Comparison of ENCODE assay signal across 8 mouse cellular contexts in genomic region chr12:100908298-100909034, GRCm38 (mm10). TPM values are rescaled to one million over a fixed set of nuclear protein-coding genes. Genes with fewer than 3 reads are reported as not detected.
DNase-seq lines count a peak whose midpoint lies in the region; ATAC-seq and TF ChIP-seq lines count a peak whose summit lies in the region.

No protein-coding gene starts in this region.

- H3K9me3 ChIP-seq in heart, postnatal 0 days (replicated peaks; ENCODE audit: control insufficient read depth, low read length), result no peaks in the 10 kb centered on the region
- H3K9me3 ChIP-seq in hindbrain, embryonic 16.5 days (ENCODE audit: control insufficient read depth, low read length), result no peaks in the 10 kb centered on the region
- no peaks in the 10 kb centered on the region for H3K9me3 ChIP-seq in midbrain, embryonic 16.5 days (replicated peaks; ENCODE audit: control insufficient read depth, low read length, poor library complexity, severe bottlenecking)

- H3K27ac ChIP-seq in heart, postnatal 0 days (ENCODE audit: low read depth), result no peak overlapping the region
- H3K27ac ChIP-seq in hindbrain, embryonic 16.5 days (ENCODE audit: low read depth, low read length), result no peak overlapping the region
- no peak overlapping the region for H3K27ac ChIP-seq in midbrain, embryonic 16.5 days (ENCODE audit: low read length)

- peaks cover 6% of the 10 kb centered on the region; the same call in 1 of the 2 replicates for H3K4me1 ChIP-seq in heart, postnatal 0 days (ENCODE audit: control insufficient read depth, insufficient read depth)
- peaks cover 3% of the 10 kb centered on the region; the same call in 1 of the 2 replicates for H3K4me1 ChIP-seq in hindbrain, embryonic 16.5 days (ENCODE audit: control insufficient read depth, insufficient read depth, low read depth, low read length)
- H3K4me1 ChIP-seq in midbrain, embryonic 16.5 days (ENCODE audit: control insufficient read depth, insufficient read depth, low read length), result peaks cover 7% of the 10 kb centered on the region; the same call in 1 of the 2 replicates

- no peak for DNase-seq in heart, postnatal 0 days (ENCODE audit: low spot score)
- DNase-seq in heart, postnatal 14 days, result no peak
- DNase-seq in adrenal gland, adult 8-10 months, result no peak
- no peak for DNase-seq in left cerebral cortex, postnatal 25 days (ENCODE audit: low spot score in 2 of 2)
- no peak for DNase-seq in gastrocnemius, adult 8-10 months (ENCODE audit: low spot score in 2 of 2)

- peaks cover 15% of the 10 kb centered on the region; the same call in 1 of the 2 replicates for H3K27me3 ChIP-seq in heart, postnatal 0 days (ENCODE audit: control insufficient read depth, insufficient read depth, low read length)
- H3K27me3 ChIP-seq in hindbrain, embryonic 16.5 days (replicated peaks; ENCODE audit: control insufficient read depth, insufficient read depth, low read length), result no peaks in the 10 kb centered on the region
- H3K27me3 ChIP-seq in midbrain, embryonic 16.5 days (ENCODE audit: control insufficient read depth, insufficient read depth, low read depth, low read length), result no peaks in the 10 kb centered on the region

- TF ChIP-seq CTCF in heart, postnatal 0 days (IDR thresholded peaks at IDR 0.05; ENCODE audit: low read depth), result no peak

- H3K9ac ChIP-seq in heart, postnatal 0 days (replicated peaks; ENCODE audit: low read depth, low read length), result peak overlapping the region; percentile 52
- H3K9ac ChIP-seq in hindbrain, embryonic 16.5 days (ENCODE audit: low read depth, low read length), result peak overlapping the region; percentile 69
- peak overlapping the region; percentile 74 for H3K9ac ChIP-seq in midbrain, embryonic 16.5 days (ENCODE audit: low read depth, low read length)

- H3K4me2 ChIP-seq in heart, postnatal 0 days (ENCODE audit: low read depth, low read length), result peak overlapping the region; percentile 71
- H3K4me2 ChIP-seq in hindbrain, embryonic 16.5 days (ENCODE audit: low read length), result peak overlapping the region; percentile 82
- peak overlapping the region; percentile 92 for H3K4me2 ChIP-seq in midbrain, embryonic 16.5 days (ENCODE audit: low read length)

- H3K4me3 ChIP-seq in heart, postnatal 0 days (ENCODE audit: low read depth, low read length), result peak overlapping the region; percentile 52
- H3K4me3 ChIP-seq in hindbrain, embryonic 16.5 days (ENCODE audit: low read length), result peak overlapping the region; percentile 50
- H3K4me3 ChIP-seq in midbrain, embryonic 16.5 days (ENCODE audit: low read depth, low read length), result peak overlapping the region; percentile 51

- WGBS in heart, postnatal 0 days, result 29% methylated on average over 10 of the region's 10 CpGs
- 23% methylated on average over 10 of the region's 10 CpGs for WGBS in hindbrain, embryonic 16.5 days
- 20% methylated on average over 10 of the region's 10 CpGs for WGBS in midbrain, embryonic 16.5 days

- ATAC-seq in heart, postnatal 0 days (ENCODE audit: insufficient read depth, low read depth), result no peak
- ATAC-seq in common myeloid progenitor, adult 5-6 weeks (replicated peaks; ENCODE audit: low read depth, poor library complexity, severe bottlenecking), result peak; percentile 37
- peak; percentile 15; the same call in 1 of the 2 replicates for ATAC-seq in hindbrain, embryonic 16.5 days
- ATAC-seq in midbrain, embryonic 16.5 days, result peak; percentile 41; the same call in 1 of the 2 replicates

- TF ChIP-seq EP300 in heart, postnatal 0 days (IDR thresholded peaks at IDR 0.05; ENCODE audit: low read depth), result no peak

- intact Hi-C loops in heart, postnatal 14 days (cut with DNase I), result no loop called here
- intact Hi-C loops in left cerebral cortex, postnatal 25 days (cut with DNase I), result no loop called here

- H3K36me3 ChIP-seq in heart, postnatal 0 days (replicated peaks; ENCODE audit: control insufficient read depth, insufficient read depth, low read length), result no peaks in the 10 kb centered on the region; the same call in 1 of the 2 replicates
- no peaks in the 10 kb centered on the region; the same call in 1 of the 2 replicates for H3K36me3 ChIP-seq in hindbrain, embryonic 16.5 days (ENCODE audit: control insufficient read depth, insufficient read depth, low read length)
- no peaks in the 10 kb centered on the region for H3K36me3 ChIP-seq in midbrain, embryonic 16.5 days (ENCODE audit: control insufficient read depth, insufficient read depth, low read length)

RNA-seq across cellular contexts. Expression of gene Gpr68, which starts 0.5 kb away (rescaled TPM):
- 2.5 and 7.4 TPM in 2 replicates for total RNA-seq in heart, postnatal 0 days (2014; rRNA removed; ENCODE audit: low replicate concordance)
- polyA plus RNA-seq in heart, postnatal 0 days (2015; fragmentation: Nextera tagmentation; extraction: Ambion mirVana), result 1.8 and 2.0 TPM in 2 replicates
- total RNA-seq in heart, postnatal 14 days (2021), result under 1 TPM; 0.38 to 0.41 TPM
- not detected in 2 replicates for total RNA-seq in common myeloid progenitor, adult 5-6 weeks (2017)
- 6.3 and 6.8 TPM in 2 replicates for polyA plus RNA-seq in hindbrain, embryonic 16.5 days (2015; fragmentation: Nextera tagmentation; extraction: Ambion mirVana)
- polyA plus RNA-seq in midbrain, embryonic 16.5 days (2015; fragmentation: Nextera tagmentation; extraction: Ambion mirVana), result 6.2 and 6.3 TPM in 2 replicates
- total RNA-seq in adrenal gland, adult 8-10 months (2022), result 1 to 10 TPM; 1.3 to 4.4 (median 2.1) TPM
- 10 to 100 TPM in 1 of 2 experiments, 1 to 10 TPM in 1; 8.3 to 11.6 TPM for total RNA-seq in left cerebral cortex, postnatal 25 days (2021)
- total RNA-seq in gastrocnemius, adult 8-10 months (2022), result under 1 TPM in 1 of 4 experiments, not detected in 3; 0.15 TPM
